Mouse (Mus musculus) urinary bladder, postnatal 4 days (tissue): ENCODE measurements around the gene Fam69a.
"Not testable (repeated sequence)": the region's sequence is repeated elsewhere in the genome, so short reads cannot be mapped to it uniquely, and the experiment has no call there.

Experiments
- DNase-seq, 2 experiments: peaks; one replicate each; pipeline ENCODE4 v3.0.0; 2021 to 2022; ENCODE audit warnings: low spot score in 2 of 2

Gene Fam69a

GRCm38 (mm10) chr5:107986967-107987834 lies at the start of gene Fam69a:
Gene Fam69a (minus strand): TSS chr5:107987085.
- peak; percentile 83 to 87 for DNase-seq

- no peak for DNase-seq
Measured at GRCm38 (mm10) chr5:108035523-108035922, 48.6 kb upstream of the Fam69a start.

- no peak for DNase-seq
Measured at GRCm38 (mm10) chr5:108034194-108034593, 47.3 kb upstream of the Fam69a start.

- no peak for DNase-seq
Measured at GRCm38 (mm10) chr5:108031267-108031666, 44.4 kb upstream of the Fam69a start.

DNA sequence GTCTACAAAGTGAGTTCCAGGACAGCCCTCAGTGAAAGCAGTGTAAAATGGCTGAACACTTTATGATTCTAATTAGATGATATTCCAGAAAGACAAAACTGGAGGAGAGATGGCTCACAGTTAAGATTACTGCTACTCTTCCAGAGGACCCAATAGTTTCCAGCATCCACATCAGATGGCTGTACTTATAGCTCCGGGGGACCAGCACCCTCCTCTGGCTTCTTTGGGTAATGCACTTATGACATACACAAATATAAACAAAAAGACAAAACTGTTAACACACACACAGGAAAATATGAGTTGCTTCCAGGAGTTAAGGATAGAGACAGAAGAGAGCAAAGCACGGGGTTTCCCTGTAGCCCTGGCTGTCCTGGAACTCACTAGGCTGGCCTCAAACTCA lies 43.1 kb upstream of the Fam69a start:
- DNase-seq = no peak

DNA sequence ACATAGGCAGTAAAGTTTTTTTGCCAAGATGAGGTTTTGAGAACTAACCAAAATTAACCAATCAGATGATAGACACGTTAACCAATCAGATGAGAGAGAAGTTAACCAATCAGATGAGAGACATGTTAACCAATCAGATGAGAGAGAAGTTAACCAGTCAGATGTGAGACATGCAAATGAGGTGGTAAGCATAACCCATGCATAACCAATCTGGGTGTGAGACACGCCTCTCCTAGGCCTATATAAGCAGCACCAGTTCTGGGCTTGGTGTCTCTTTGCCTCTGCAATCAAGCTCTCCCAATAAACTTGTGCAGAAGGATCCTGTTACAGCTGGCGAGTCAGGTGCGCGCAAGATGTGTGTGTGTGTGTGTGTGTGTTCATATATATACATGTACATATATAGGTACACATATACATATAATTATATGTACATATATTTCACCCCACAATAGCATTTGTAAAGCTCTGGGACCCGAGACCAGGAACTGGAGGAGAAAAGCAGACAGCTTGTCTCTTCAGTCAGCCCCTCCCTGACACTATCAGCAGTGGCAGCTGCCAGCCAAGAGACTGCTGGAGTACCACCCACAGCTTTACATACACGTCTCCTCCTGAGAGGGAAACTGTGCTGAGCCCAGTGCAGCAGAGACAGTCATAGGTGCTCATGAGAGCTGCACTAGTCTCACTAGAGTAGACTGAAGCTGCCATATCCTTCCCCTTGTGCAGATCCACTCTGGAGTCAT lies 42.1 kb upstream of the Fam69a start:
- DNase-seq = not testable (repeated sequence)

DNA sequence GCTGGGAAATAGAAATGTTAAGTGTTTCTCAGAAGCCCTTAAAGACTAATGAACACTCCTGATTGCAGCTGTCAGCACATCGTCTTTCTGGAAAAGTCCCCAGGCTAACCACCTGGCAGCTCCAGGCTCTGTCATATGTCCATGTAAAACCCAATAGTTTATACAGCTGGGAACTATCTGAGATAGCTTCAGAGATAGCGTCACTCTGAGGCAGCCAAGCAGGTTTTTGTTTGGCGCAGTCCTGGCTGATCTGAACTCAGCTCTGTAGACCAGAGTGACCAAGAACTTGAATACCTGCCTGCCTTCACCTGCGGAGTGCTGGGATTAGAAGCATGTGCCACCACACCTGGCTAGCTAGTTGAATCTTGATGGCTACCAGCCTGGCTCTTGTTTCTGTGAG lies 41.3 kb upstream of the Fam69a start:
- DNase-seq = no peak

GRCm38 (mm10) chr5:108021346-108021745 lies 34.5 kb upstream of the Fam69a start:
- no peak for DNase-seq

DNA sequence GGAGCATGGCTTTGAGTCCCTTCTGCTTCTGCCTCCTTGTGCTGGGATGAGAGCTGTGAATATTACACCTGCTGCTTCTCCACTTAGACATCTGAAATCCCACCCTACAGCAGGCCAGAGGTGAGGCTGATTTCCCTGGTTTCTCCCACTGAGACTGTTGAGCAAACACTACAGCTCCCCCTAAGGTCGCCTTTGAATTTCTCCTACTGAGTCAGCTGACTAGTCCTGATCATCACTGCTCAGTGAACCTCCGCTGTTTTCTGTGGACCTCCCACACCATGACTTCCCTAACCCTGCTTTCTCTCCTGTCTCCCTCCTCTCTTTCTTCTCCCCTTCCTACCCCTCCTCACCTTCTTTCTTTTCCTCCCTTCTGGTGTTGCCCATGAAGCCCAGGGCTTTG lies 32.5 kb upstream of the Fam69a start:
- no peak for DNase-seq

DNA sequence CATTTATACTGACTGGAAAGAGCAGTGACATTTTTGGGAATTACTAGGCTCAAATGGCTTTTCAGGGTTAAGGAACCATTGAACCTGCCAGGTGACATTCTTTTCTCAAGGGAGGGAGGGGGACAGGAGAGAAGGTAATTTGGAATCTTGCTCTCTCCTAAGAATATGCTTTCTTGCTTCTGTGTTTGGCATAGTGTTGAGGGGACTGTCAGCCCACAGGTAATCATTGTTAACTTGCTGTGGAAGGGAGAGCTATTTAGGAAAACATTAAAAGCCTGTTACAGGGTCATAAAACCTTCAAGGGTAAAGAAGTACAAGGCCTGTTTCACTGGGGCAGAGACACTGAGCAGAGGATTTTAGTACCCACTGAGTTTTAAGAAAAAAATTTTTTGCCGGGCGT lies 30.3 kb upstream of the Fam69a start:
- DNase-seq = no peak

GRCm38 (mm10) chr5:108015422-108015821 lies 28.5 kb upstream of the Fam69a start:
- DNase-seq = no peak

DNA sequence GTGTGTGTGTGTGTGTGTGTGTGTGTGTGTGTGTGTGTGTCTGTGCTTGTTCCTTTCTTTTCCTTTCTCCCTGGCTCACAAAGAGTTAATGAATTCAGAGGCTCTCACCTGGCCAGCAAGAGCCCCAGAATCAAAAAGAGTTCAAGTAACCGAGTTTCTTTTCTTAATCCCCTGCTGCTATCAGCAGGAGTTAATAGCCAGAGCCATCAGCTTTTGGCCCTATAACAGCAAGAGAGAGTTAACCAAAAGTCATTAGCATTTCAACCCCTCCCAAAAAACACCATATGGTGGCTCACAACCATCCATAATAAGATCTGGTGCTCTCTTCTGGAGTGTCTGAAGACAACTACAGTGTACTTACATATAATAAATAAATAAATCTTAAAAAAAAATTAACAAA lies 27.3 kb upstream of the Fam69a start:
- no peak for DNase-seq

- DNase-seq = no peak
Measured at GRCm38 (mm10) chr5:108009721-108010120, 22.8 kb upstream of the Fam69a start.

- no peak for DNase-seq
Measured at GRCm38 (mm10) chr5:108005134-108005533, 18.2 kb upstream of the Fam69a start.

DNA sequence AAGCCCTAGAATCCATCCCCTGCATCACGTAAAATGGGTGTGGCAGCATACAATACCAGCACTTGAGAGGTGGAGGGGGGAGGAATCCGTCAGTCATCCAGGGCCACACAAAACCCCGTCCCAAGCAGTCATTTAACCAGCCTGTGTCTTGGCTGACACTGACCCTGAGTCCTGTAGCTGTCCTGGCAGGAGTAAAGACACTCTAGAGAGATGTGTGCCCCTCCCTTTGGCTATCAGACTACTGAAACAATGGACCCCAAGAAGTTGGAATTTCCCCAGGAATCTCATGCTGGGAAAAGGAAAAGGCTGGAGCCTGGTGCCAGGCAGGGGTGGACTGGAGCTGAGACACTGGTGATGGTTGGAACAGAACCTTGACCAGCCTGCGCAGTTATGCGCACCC lies 15.8 kb upstream of the Fam69a start:
- DNase-seq = no peak

DNA sequence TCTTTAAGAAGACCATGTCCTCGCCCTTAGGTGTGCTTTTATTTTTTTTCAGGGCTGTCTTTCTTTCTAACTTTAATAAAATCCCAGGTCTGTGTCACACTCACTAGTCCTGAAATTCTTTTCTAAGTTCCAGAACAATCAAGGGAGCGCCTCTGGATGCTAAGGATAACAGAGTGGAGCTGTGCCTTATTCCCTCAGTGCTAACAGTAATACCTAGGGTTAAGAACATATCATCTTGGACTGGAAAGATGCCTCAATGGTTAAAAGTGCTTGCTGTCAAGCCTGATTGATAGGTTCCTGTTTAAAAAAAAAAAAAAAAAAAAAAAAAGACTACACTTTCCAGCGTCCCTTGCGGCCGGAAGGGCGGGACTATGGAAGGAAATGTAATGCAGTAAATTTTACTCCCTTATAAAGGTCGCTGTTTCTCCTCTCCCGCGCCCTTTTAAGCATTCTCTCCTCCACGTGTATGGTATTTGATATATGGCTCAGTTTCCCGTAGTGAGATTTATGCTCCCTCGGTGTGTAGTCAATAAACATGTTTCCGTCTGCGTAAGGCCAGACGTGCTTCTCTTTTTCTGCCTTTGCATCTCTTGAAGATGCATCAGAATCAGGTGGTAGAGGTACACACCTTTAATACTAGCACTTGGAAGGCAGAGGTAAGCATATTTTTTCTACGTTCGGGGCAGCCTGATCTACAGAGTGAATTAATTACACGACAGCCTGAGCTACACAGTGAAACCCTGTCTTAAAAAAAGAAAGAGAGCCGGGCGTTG lies 14.1 kb upstream of the Fam69a start:
- no peak for DNase-seq

- DNase-seq = no peak
Measured at GRCm38 (mm10) chr5:107997717-107998116, 10.8 kb upstream of the Fam69a start.

GRCm38 (mm10) chr5:107995936-107996335 lies 9.1 kb upstream of the Fam69a start:
- DNase-seq = no peak

DNA sequence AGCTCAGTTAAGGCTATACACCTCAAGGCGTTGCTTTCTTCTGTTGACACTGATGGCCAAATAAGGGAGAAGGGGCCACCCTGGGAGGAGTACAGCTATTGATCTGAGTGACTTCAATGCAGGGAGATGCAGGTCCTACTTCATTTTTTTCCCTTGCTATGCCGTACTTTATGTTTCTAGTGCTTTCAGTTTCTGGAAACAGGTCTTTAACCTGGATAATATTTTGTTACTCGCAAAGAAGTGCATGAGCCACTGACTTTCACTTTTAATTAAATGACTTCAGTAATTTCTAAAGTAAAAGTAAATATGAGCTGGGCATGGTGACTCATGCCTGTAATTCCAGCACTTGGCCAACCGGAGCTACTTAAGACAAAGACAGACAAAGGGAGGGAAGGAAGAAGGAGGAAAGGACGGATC lies 958 bp upstream of the Fam69a start:
- DNase-seq = no peak

DNA sequence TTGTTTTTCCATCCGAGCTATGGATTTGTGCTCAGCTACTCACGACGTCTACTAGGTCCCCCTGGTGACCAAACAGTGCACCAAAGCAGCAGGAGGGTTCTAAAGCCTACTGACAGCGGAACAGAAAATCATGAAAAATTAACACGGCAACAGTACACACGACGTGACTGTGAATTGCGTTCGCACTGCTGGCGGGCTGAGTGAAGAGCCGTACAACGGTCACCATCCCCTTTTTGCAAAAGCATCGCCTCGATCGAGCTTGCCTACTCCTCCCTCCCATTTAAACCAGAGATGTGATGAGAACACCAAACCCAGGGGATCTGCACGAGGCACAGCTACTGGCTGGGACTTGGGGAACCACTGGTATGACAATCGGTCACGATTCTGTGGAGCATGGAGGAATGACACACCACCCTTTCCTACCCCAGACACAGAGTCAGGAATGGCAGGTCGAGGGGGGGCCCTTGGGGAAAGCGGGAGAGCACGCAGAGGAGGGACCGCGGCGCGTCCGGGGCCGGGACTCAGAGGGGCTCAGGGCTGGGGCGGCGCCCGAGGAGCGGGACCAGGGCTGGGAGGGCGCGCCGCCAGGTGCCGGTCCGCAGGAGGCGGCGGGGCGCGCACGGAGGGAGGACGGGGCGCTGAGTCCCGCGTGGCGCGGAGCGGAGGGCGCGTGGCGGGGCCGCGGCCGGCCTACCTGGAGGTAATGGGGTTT lies 474 bp downstream of the Fam69a start:
- DNase-seq = peak; percentile 51 to 62

DNA sequence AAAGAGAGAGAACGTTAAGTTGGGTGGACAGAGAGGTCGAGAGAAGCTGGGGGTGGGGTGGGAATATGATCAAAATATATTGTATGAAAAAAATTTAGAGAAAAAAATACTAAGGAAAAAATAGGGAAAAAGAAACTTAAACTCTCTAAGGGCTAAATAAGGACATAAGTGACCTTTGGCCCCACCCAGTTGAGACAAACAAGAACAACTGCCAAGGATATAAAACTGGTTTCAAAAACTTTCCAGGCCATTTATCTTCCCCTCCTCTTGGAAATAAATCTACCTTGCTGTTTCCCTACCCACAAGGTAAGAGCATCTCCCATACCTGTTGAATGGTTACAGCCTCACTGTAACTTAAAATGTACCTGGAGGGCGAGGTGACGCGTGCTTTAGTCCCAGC lies 2.9 kb downstream of the Fam69a start:
- no peak for DNase-seq

DNA sequence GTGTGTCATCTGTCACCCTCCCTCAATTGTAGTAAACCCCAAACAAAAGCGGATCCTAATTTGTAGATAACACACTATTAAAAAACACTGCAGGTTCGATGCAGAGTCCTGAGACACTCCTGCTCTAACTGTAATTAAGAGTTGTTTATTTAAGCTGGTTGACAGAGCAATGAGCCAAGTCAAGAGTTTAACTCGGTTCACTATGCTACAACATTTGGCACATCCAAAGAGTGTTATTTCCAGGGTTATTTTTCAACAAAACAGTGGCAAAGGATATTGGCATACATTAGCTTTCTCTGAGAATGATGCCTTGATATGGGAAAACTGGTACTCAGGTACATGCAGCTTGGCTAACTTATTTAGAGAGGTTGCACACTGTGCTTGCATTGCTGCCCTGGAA lies 4.9 kb downstream of the Fam69a start:
- DNase-seq = no peak
